Mouse (Mus musculus): Measurements from ENCODE around the gene Hk2. TPM values are rescaled to one million over a fixed set of nuclear protein-coding genes. Genes with fewer than 3 reads are reported as not detected.

The Hk2 gene
- polyA plus RNA-seq, 1 experiment from 2014 or later, result 17.3 TPM

GRCm38 (mm10) chr6:82804984-82805383 lies 30.7 kb upstream of the Hk2 start:
- H3K4me3 ChIP-seq (ENCODE audit: low read depth, low read length), result no peak overlapping the region
- DNase-seq (ENCODE audit: low spot score) (no peak), ATAC-seq (replicated peaks; ENCODE audit: insufficient number of reproducible peaks, low FRiP score, low TSS enrichment, low read depth) (no peak)
- WGBS, result 82% methylated on average over 3 of the region's 3 CpGs
- H3K27ac ChIP-seq (replicated peaks; ENCODE audit: low read depth, low read length), result no peak overlapping the region
- H3K4me2 ChIP-seq (ENCODE audit: low read depth, low read length), result no peak overlapping the region
- H3K36me3 ChIP-seq (replicated peaks; ENCODE audit: control insufficient read depth, insufficient read depth, low read depth, low read length), result no peaks in the 10 kb centered on the region
- H3K9ac ChIP-seq (replicated peaks; ENCODE audit: low read length), result no peak overlapping the region
- H3K4me1 ChIP-seq (ENCODE audit: control insufficient read depth, insufficient read depth, low read length), result no peaks in the 10 kb centered on the region
- no peaks in the 10 kb centered on the region for H3K27me3 ChIP-seq (ENCODE audit: control insufficient read depth, insufficient read depth, low read length)
- H3K9me3 ChIP-seq (replicated peaks; ENCODE audit: control insufficient read depth, low read length), result no peaks in the 10 kb centered on the region

GRCm38 (mm10) chr6:82798202-82798737 lies 24.0 kb upstream of the Hk2 start:
- H3K4me2 ChIP-seq (ENCODE audit: low read depth, low read length), result no peak overlapping the region
- no peaks in the 10 kb centered on the region for H3K36me3 ChIP-seq (replicated peaks; ENCODE audit: control insufficient read depth, insufficient read depth, low read depth, low read length)
- WGBS, result 51% methylated on average over 3 of the region's 3 CpGs
- ATAC-seq (replicated peaks; ENCODE audit: insufficient number of reproducible peaks, low FRiP score, low TSS enrichment, low read depth), result no peak; the same call in 1 of the 2 replicates
- H3K27me3 ChIP-seq (ENCODE audit: control insufficient read depth, insufficient read depth, low read length), result no peaks in the 10 kb centered on the region
- H3K4me3 ChIP-seq (ENCODE audit: low read depth, low read length), result no peak overlapping the region
- no peak for DNase-seq (ENCODE audit: low spot score)
- no peak overlapping the region for H3K27ac ChIP-seq (replicated peaks; ENCODE audit: low read depth, low read length)
- no peaks in the 10 kb centered on the region for H3K4me1 ChIP-seq (ENCODE audit: control insufficient read depth, insufficient read depth, low read length)
- H3K9me3 ChIP-seq (replicated peaks; ENCODE audit: control insufficient read depth, low read length), result no peaks in the 10 kb centered on the region
- H3K9ac ChIP-seq (replicated peaks; ENCODE audit: low read length), result no peak overlapping the region

- DNase-seq (ENCODE audit: low spot score) (no peak), ATAC-seq (replicated peaks; ENCODE audit: insufficient number of reproducible peaks, low FRiP score, low TSS enrichment, low read depth) (no peak)
- Histone ChIP-seq H3K27me3 (ENCODE audit: control insufficient read depth, insufficient read depth, low read length) (no peaks in the 10 kb centered on the region), H3K36me3 (replicated peaks; ENCODE audit: control insufficient read depth, insufficient read depth, low read depth, low read length) (no peaks in the 10 kb centered on the region), H3K9me3 (replicated peaks; ENCODE audit: control insufficient read depth, low read length) (no peaks in the 10 kb centered on the region), H3K9ac (replicated peaks; ENCODE audit: low read length) (no peak overlapping the region), H3K27ac (replicated peaks; ENCODE audit: low read depth, low read length) (no peak overlapping the region), H3K4me2 (ENCODE audit: low read depth, low read length) (no peak overlapping the region), H3K4me3 (ENCODE audit: low read depth, low read length) (no peak overlapping the region), H3K4me1 (ENCODE audit: control insufficient read depth, insufficient read depth, low read length) (no peaks in the 10 kb centered on the region)
- WGBS, result 67% methylated on average over 5 of the region's 5 CpGs
Observed at GRCm38 (mm10) chr6:82797300-82797839, 23.1 kb upstream of the Hk2 start.

GRCm38 (mm10) chr6:82790864-82791263 lies 16.6 kb upstream of the Hk2 start:
- Histone ChIP-seq H3K27ac (replicated peaks; ENCODE audit: low read depth, low read length) (no peak overlapping the region), H3K36me3 (replicated peaks; ENCODE audit: control insufficient read depth, insufficient read depth, low read depth, low read length) (no peaks in the 10 kb centered on the region), H3K4me1 (ENCODE audit: control insufficient read depth, insufficient read depth, low read length) (no peaks in the 10 kb centered on the region), H3K9me3 (replicated peaks; ENCODE audit: control insufficient read depth, low read length) (no peaks in the 10 kb centered on the region), H3K9ac (replicated peaks; ENCODE audit: low read length) (no peak overlapping the region), H3K4me2 (ENCODE audit: low read depth, low read length) (no peak overlapping the region), H3K4me3 (ENCODE audit: low read depth, low read length) (no peak overlapping the region), H3K27me3 (ENCODE audit: control insufficient read depth, insufficient read depth, low read length) (no peaks in the 10 kb centered on the region)
- WGBS, result 80% methylated on average over 2 of the region's 2 CpGs
- ATAC-seq (replicated peaks; ENCODE audit: insufficient number of reproducible peaks, low FRiP score, low TSS enrichment, low read depth) (no peak), DNase-seq (ENCODE audit: low spot score) (no peak)

- whole genome bisulfite sequencing, result 70% methylated on average over 4 of the region's 4 CpGs
- Histone ChIP-seq H3K9ac (replicated peaks; ENCODE audit: low read length) (no peak overlapping the region), H3K4me2 (ENCODE audit: low read depth, low read length) (no peak overlapping the region), H3K9me3 (replicated peaks; ENCODE audit: control insufficient read depth, low read length) (no peaks in the 10 kb centered on the region), H3K4me1 (ENCODE audit: control insufficient read depth, insufficient read depth, low read length) (no peaks in the 10 kb centered on the region), H3K27me3 (ENCODE audit: control insufficient read depth, insufficient read depth, low read length) (no peaks in the 10 kb centered on the region), H3K36me3 (replicated peaks; ENCODE audit: control insufficient read depth, insufficient read depth, low read depth, low read length) (no peaks in the 10 kb centered on the region), H3K27ac (replicated peaks; ENCODE audit: low read depth, low read length) (no peak overlapping the region), H3K4me3 (ENCODE audit: low read depth, low read length) (no peak overlapping the region)
- ATAC-seq (replicated peaks; ENCODE audit: insufficient number of reproducible peaks, low FRiP score, low TSS enrichment, low read depth) (no peak), DNase-seq (ENCODE audit: low spot score) (no peak)
Observed at GRCm38 (mm10) chr6:82783906-82784305, 9.7 kb upstream of the Hk2 start.

GRCm38 (mm10) chr6:82780802-82781393 lies 6.6 kb upstream of the Hk2 start:
- ATAC-seq (replicated peaks; ENCODE audit: insufficient number of reproducible peaks, low FRiP score, low TSS enrichment, low read depth) (no peak), DNase-seq (ENCODE audit: low spot score) (no peak)
- Histone ChIP-seq H3K27ac (replicated peaks; ENCODE audit: low read depth, low read length) (no peak overlapping the region), H3K4me3 (ENCODE audit: low read depth, low read length) (no peak overlapping the region), H3K36me3 (replicated peaks; ENCODE audit: control insufficient read depth, insufficient read depth, low read depth, low read length) (no peaks in the 10 kb centered on the region), H3K27me3 (ENCODE audit: control insufficient read depth, insufficient read depth, low read length) (no peaks in the 10 kb centered on the region), H3K9ac (replicated peaks; ENCODE audit: low read length) (no peak overlapping the region), H3K4me2 (ENCODE audit: low read depth, low read length) (no peak overlapping the region), H3K4me1 (ENCODE audit: control insufficient read depth, insufficient read depth, low read length) (no peaks in the 10 kb centered on the region), H3K9me3 (replicated peaks; ENCODE audit: control insufficient read depth, low read length) (no peaks in the 10 kb centered on the region)
- WGBS, result 64% methylated on average over 8 of the region's 8 CpGs

GRCm38 (mm10) chr6:82780369-82780768 lies 6.1 kb upstream of the Hk2 start:
- Histone ChIP-seq H3K27me3 (ENCODE audit: control insufficient read depth, insufficient read depth, low read length) (no peaks in the 10 kb centered on the region), H3K4me2 (ENCODE audit: low read depth, low read length) (no peak overlapping the region), H3K36me3 (replicated peaks; ENCODE audit: control insufficient read depth, insufficient read depth, low read depth, low read length) (no peaks in the 10 kb centered on the region), H3K9me3 (replicated peaks; ENCODE audit: control insufficient read depth, low read length) (no peaks in the 10 kb centered on the region), H3K27ac (replicated peaks; ENCODE audit: low read depth, low read length) (no peak overlapping the region), H3K4me3 (ENCODE audit: low read depth, low read length) (no peak overlapping the region), H3K4me1 (ENCODE audit: control insufficient read depth, insufficient read depth, low read length) (no peaks in the 10 kb centered on the region), H3K9ac (replicated peaks; ENCODE audit: low read length) (no peak overlapping the region)
- 64% methylated on average over 4 of the region's 4 CpGs for WGBS
- ATAC-seq (replicated peaks; ENCODE audit: insufficient number of reproducible peaks, low FRiP score, low TSS enrichment, low read depth) (no peak), DNase-seq (ENCODE audit: low spot score) (no peak)

- WGBS, result 92% methylated on average over 4 of the region's 4 CpGs
- Histone ChIP-seq H3K9ac (replicated peaks; ENCODE audit: low read length) (no peak overlapping the region), H3K4me2 (ENCODE audit: low read depth, low read length) (no peak overlapping the region), H3K27me3 (ENCODE audit: control insufficient read depth, insufficient read depth, low read length) (no peaks in the 10 kb centered on the region), H3K4me3 (ENCODE audit: low read depth, low read length) (no peak overlapping the region), H3K36me3 (replicated peaks; ENCODE audit: control insufficient read depth, insufficient read depth, low read depth, low read length) (no peaks in the 10 kb centered on the region), H3K9me3 (replicated peaks; ENCODE audit: control insufficient read depth, low read length) (no peaks in the 10 kb centered on the region), H3K4me1 (ENCODE audit: control insufficient read depth, insufficient read depth, low read length) (no peaks in the 10 kb centered on the region), H3K27ac (replicated peaks; ENCODE audit: low read depth, low read length) (no peak overlapping the region)
- no peak for ATAC-seq (replicated peaks; ENCODE audit: insufficient number of reproducible peaks, low FRiP score, low TSS enrichment, low read depth)
- no peak for DNase-seq (ENCODE audit: low spot score)
Observed at GRCm38 (mm10) chr6:82777124-82777654, 2.9 kb upstream of the Hk2 start.
